Mouse (Mus musculus): ENCODE results near the gene Ksr1. TPM values are rescaled to one million over a fixed set of nuclear protein-coding genes. Genes with fewer than 3 reads are reported as not detected.

The Ksr1 gene
- polyA plus RNA-seq, 2 experiments from 2014 or later: 2.9 to 3.8 TPM

GRCm38 (mm10) chr11:79122556-79122955 lies 23.7 kb downstream of the Ksr1 start:
- ATAC-seq: peak; percentile 75

- ATAC-seq: no peak
These were observed 26.1 kb downstream of the Ksr1 start for GRCm38 (mm10) chr11:79120087-79120486.

GRCm38 (mm10) chr11:79118918-79119377 lies 27.3 kb downstream of the Ksr1 start:
- ATAC-seq: no peak

GRCm38 (mm10) chr11:79116665-79117064 lies 29.5 kb downstream of the Ksr1 start:
- no peak for ATAC-seq

GRCm38 (mm10) chr11:79115659-79116058 lies 30.5 kb downstream of the Ksr1 start:
- ATAC-seq: no peak

GRCm38 (mm10) chr11:79114061-79114460 lies 32.1 kb downstream of the Ksr1 start:
- ATAC-seq: no peak

GRCm38 (mm10) chr11:79113397-79113796 lies 32.8 kb downstream of the Ksr1 start:
- ATAC-seq: no peak

- no peak for ATAC-seq
These were observed 33.5 kb downstream of the Ksr1 start for GRCm38 (mm10) chr11:79112559-79113302.

- ATAC-seq: no peak
These were observed 34.2 kb downstream of the Ksr1 start for GRCm38 (mm10) chr11:79111864-79112558.

GRCm38 (mm10) chr11:79110446-79110845 lies 35.8 kb downstream of the Ksr1 start:
- no peak for ATAC-seq

- ATAC-seq: no peak
These were observed 38.3 kb downstream of the Ksr1 start for GRCm38 (mm10) chr11:79107934-79108333.

GRCm38 (mm10) chr11:79104998-79105397 lies 41.2 kb downstream of the Ksr1 start:
- no peak for ATAC-seq

- ATAC-seq: no peak
These were observed 41.7 kb downstream of the Ksr1 start for GRCm38 (mm10) chr11:79104538-79104937.

GRCm38 (mm10) chr11:79104096-79104495 lies 42.1 kb downstream of the Ksr1 start:
- ATAC-seq: no peak

- no peak for ATAC-seq
These were observed 42.7 kb downstream of the Ksr1 start for GRCm38 (mm10) chr11:79103461-79103869.

GRCm38 (mm10) chr11:79102280-79102679 lies 43.9 kb downstream of the Ksr1 start:
- no peak for ATAC-seq

GRCm38 (mm10) chr11:79101568-79101967 lies 44.6 kb downstream of the Ksr1 start:
- no peak for ATAC-seq

GRCm38 (mm10) chr11:79099032-79099431 lies 47.2 kb downstream of the Ksr1 start:
- ATAC-seq: no peak

GRCm38 (mm10) chr11:79097736-79098135 lies 48.5 kb downstream of the Ksr1 start:
- no peak for ATAC-seq

GRCm38 (mm10) chr11:79096673-79097072 lies 49.5 kb downstream of the Ksr1 start:
- no peak for ATAC-seq

- ATAC-seq: no peak
These were observed 50.5 kb downstream of the Ksr1 start for GRCm38 (mm10) chr11:79095713-79096112.

- no peak for ATAC-seq
These were observed 51.5 kb downstream of the Ksr1 start for GRCm38 (mm10) chr11:79094727-79095126.

- no peak for ATAC-seq
These were observed 52.1 kb downstream of the Ksr1 start for GRCm38 (mm10) chr11:79093986-79094695.
